Mouse (Mus musculus): ENCODE results near the gene Spata16.

DNA sequence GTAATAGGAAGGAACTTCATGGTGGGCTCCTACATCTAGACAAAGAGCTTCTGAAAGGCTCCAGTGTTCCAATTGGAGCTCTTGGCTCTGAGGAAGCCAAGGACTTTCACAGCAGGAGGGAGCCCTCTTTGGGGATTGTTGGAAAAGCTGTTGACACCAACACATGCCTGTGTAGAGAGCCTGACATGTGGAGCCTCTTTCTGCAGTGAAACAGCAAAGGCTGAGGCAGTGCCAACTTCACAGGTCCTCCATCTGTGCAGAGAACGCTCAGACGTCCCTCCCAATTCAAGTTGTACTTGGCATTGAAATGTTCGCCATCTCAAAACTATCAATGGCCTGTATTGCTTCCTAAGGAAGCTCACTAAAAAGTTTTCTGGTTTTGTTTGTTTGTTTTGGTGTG lies 207.6 kb downstream of the Spata16 start:
- TF ChIP-seq FLI1 (IDR thresholded peaks at IDR 0.05; ENCODE audit: low read length) (no peak), GATA1 (IDR thresholded peaks at IDR 0.05; ENCODE audit: borderline replicate concordance, low read length) (no peak)

All from megakaryocyte, embryonic 14.5 days (primary cell).